Mouse (Mus musculus) CH12.LX (cell line): ENCODE measurements around the gene Col27a1. TPM values are rescaled to one million over a fixed set of nuclear protein-coding genes. Genes with fewer than 3 reads are reported as not detected.

Source experiments
- DNase-seq: peaks from one replicate; pipeline ENCODE4 v3.0.0-alpha.2; 2013; ENCODE audit errors: extremely low read depth
- H3K27ac ChIP-seq: 2 replicates; pipeline ENCODE4 v1.5.1; 2012; ENCODE audit warnings: low read depth, mild to moderate bottlenecking, control low read depth, moderate library complexity; ENCODE audit not compliant: insufficient read depth
- H3K27me3 ChIP-seq: replicated peaks from 2 replicates; pipeline ENCODE3; 2012; ENCODE audit warnings: inconsistent platforms
- H3K36me3 ChIP-seq, 2 experiments: replicated peaks in 1 of 2; 2 replicates each; pipeline versions ENCODE3 to v1.6.1; 2012; ENCODE audit warnings: inconsistent platforms in 1 of 2, low read length in 1 of 2, mild to moderate bottlenecking in 1 of 2, mixed read lengths in 1 of 2, moderate library complexity in 1 of 2; ENCODE audit not compliant: control insufficient read depth in 1 of 2, insufficient read depth in 1 of 2
- H3K4me1 ChIP-seq, 2 experiments: 2 replicates each; pipeline ENCODE4 v1.6.1; 2012; ENCODE audit warnings: inconsistent platforms in 1 of 2, moderate library complexity in 1 of 2; ENCODE audit not compliant: insufficient read depth in 2 of 2, control insufficient read depth in 1 of 2
- H3K4me2 ChIP-seq: 2 replicates; pipeline ENCODE4 v1.6.1; 2012; ENCODE audit warnings: low read depth, mild to moderate bottlenecking, control low read depth; ENCODE audit not compliant: poor library complexity, insufficient read depth, severe bottlenecking
- H3K4me3 ChIP-seq, 3 experiments: fragments of 150-350 bp in 1 of 3; sonication (generic) in 1 of 3; replicated peaks in 1 of 3; 2 replicates each; pipeline versions ENCODE3 to v1.5.1; 2011 to 2012; ENCODE audit warnings: low read depth in 2 of 3, low read length in 2 of 3, mild to moderate bottlenecking in 2 of 3, moderate library complexity in 2 of 3, control low read depth in 1 of 3, improper control_type of control experiment in 1 of 3, inconsistent platforms in 1 of 3, mixed read lengths in 1 of 3; ENCODE audit not compliant: poor library complexity in 1 of 3
- H3K79me2 ChIP-seq: replicated peaks from 2 replicates; pipeline ENCODE4 v1.6.1; 2012; ENCODE audit warnings: mild to moderate bottlenecking, moderate library complexity; ENCODE audit not compliant: control insufficient read depth, poor library complexity, insufficient read depth, severe bottlenecking; ENCODE audit errors: extremely low read depth
- H3K9ac ChIP-seq: 2 replicates; pipeline ENCODE4 v1.6.1; 2012; ENCODE audit warnings: low read depth, mild to moderate bottlenecking, control low read depth, moderate library complexity; ENCODE audit not compliant: insufficient read depth
- H3K9me3 ChIP-seq: replicated peaks from 2 replicates; pipeline ENCODE3; 2012; ENCODE audit warnings: low read length, inconsistent platforms, mixed read lengths
- CTCF ChIP-seq, 2 experiments: IDR thresholded peaks in 1 of 2; conservative IDR thresholded peaks in 1 of 2; 2 replicates each; pipeline ENCODE4 v1.5.1; 2011 to 2012; ENCODE audit warnings: low read depth in 2 of 2, low read length in 2 of 2, improper control_type of control experiment in 1 of 2, inconsistent platforms in 1 of 2, mild to moderate bottlenecking in 1 of 2, moderate library complexity in 1 of 2
- JUN ChIP-seq: IDR thresholded peaks from 2 replicates; pipeline ENCODE4 v1.6.1; 2011; ENCODE audit warnings: low read depth, mild to moderate bottlenecking, low read length, improper control_type of control experiment, moderate library complexity; ENCODE audit not compliant: insufficient read depth
- JUND ChIP-seq: conservative IDR thresholded peaks from 2 replicates; pipeline ENCODE4 v1.6.1; 2011; ENCODE audit warnings: low read depth, low read length, improper control_type of control experiment
- MAFK ChIP-seq: IDR thresholded peaks from 2 replicates; pipeline ENCODE4 v1.6.1; 2011; ENCODE audit warnings: low read length, improper control_type of control experiment; ENCODE audit not compliant: insufficient replicate concordance
- MEF2A ChIP-seq: IDR thresholded peaks from 2 replicates; pipeline ENCODE4 v1.6.1; 2014; ENCODE audit warnings: low read depth, mild to moderate bottlenecking, inconsistent platforms, low read length, improper control_type of control experiment, borderline replicate concordance
- MXI1 ChIP-seq: IDR thresholded peaks from 2 replicates; pipeline ENCODE4 v1.6.1; 2011; ENCODE audit warnings: mild to moderate bottlenecking, low read depth, low read length, improper control_type of control experiment
- MYC ChIP-seq: IDR thresholded peaks from 2 replicates; pipeline ENCODE4 v1.6.1; 2011; ENCODE audit warnings: low read depth, mild to moderate bottlenecking, improper control_type of control experiment, low read length
- POLR2AphosphoS2 ChIP-seq: IDR thresholded peaks from 2 replicates; pipeline ENCODE4 v1.6.1; 2011; ENCODE audit warnings: low read depth, low read length, improper control_type of control experiment
- RAD21 ChIP-seq: IDR thresholded peaks from 2 replicates; pipeline ENCODE4 v1.6.1; 2011; ENCODE audit warnings: low read depth, mild to moderate bottlenecking, low read length, improper control_type of control experiment, moderate library complexity
- RCOR1 ChIP-seq: conservative IDR thresholded peaks from 2 replicates; pipeline ENCODE4 v1.6.1; 2012; ENCODE audit warnings: low read depth, mild to moderate bottlenecking, inconsistent platforms, low read length, improper control_type of control experiment
- SMC3 ChIP-seq: IDR thresholded peaks from 2 replicates; pipeline ENCODE4 v1.6.1; 2011; ENCODE audit warnings: low read depth, low read length, improper control_type of control experiment
- TBP ChIP-seq: conservative IDR thresholded peaks from 2 replicates; pipeline ENCODE4 v1.6.1; 2011; ENCODE audit warnings: low read depth, low read length, improper control_type of control experiment
- ZNF384 ChIP-seq: IDR thresholded peaks from 2 replicates; pipeline ENCODE4 v1.6.1; 2012; ENCODE audit warnings: low read depth, low read length, improper control_type of control experiment, inconsistent platforms
- dilution Hi-C: fragments of 300-500 bp; cut with MboI; formaldehyde crosslinking; loops from 2 replicates; pipeline ENCODE4 v1.14.3; 2020; ENCODE audit warnings: low sequenced_read_pairs; ENCODE audit not compliant: extremely low pct_unique_long_range_greater_than_20kb, extremely low pct_ligation_motif_present
- in situ Hi-C: fragments of 300-500 bp; cut with MboI; formaldehyde crosslinking; loops from 3 replicates; pipeline ENCODE4 v1.14.3; 2019; ENCODE audit warnings: low sequenced_read_pairs, low pct_ligation_motif_present, low pct_unique_long_range_greater_than_20kb, mixed read lengths
- polyA plus RNA-seq: library from polyadenylated mRNA; unstranded; fragments of >175 nt; gene quantifications from 2 replicates; pipeline ENCODE4 v1.2.1, GENCODE M21; 2012; ENCODE audit warnings: low read depth; ENCODE audit not compliant: insufficient read length
- total RNA-seq, 2 experiments: library from RNA; depleted of rRNA; stranded (reverse); fragments of 300-350 nt in 1 of 2; fragments of >200 nt in 1 of 2; gene quantifications; 2 replicates each; pipeline ENCODE4 v1.2.3; 2012 to 2014

Gene Col27a1
- total and polyA plus RNA-seq, 3 experiments = 0.04 to 0.05 TPM; not detected in 1

DNA sequence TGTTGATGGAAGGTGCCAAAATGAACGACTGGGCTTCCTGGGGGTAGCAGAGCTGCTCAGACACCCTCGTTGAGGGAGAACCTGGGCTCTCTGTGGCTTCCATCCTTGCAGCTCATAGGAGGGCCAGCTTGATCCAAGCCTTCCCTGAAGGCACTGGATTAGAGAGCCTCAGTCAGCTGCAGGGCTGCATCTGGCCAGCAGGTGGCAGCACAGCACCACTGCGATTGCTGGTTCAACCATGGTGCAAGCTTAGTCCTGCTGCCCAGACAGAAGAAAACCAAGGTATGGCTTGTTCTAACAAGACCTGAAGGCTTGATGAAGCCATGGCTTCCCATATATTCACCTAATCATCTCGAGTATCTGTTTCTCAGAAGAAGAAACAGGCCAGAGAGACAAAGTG is 154.8 kb downstream of the Col27a1 start (continued):
- TF ChIP-seq RCOR1 = no peak
- no peak for TF ChIP-seq JUND
- no peak for TF ChIP-seq MYC
- no peak for TF ChIP-seq ZNF384
- TF ChIP-seq MXI1 = no peak
- TF ChIP-seq, all 38 proteins: peak for 8

DNA sequence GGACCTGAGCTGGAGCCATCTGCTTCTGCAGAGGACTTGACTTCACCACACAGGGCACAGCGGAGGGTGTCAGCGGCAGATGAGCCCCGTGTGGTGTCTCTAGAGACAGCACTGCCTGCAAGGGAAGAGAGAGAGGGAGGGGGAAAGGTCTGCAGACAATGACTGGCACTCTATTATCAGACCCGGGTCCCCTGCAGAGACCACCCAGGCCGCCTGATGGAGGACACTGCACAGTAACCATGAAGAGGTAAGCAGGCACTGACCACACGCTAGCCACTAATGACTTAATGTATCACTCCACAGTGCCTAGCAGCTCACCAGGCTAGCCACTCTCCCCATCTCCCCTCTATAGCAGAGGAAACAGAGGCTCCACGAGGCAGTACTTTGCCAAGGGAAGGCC is 157.1 kb downstream of the Col27a1 start:
- Histone ChIP-seq H3K27ac (no peak overlapping the region), H3K9me3 (peaks cover 1% of the 10 kb centered on the region), H3K4me2 (no peak overlapping the region), H3K79me2 (no peaks in the 10 kb centered on the region), H3K4me1 (peaks cover 7 to 32% of the 10 kb centered on the region in 2 experiments), H3K9ac (no peak overlapping the region), H3K36me3 (peaks cover 93 to 96% of the 10 kb centered on the region in 2 experiments), H3K27me3 (no peaks in the 10 kb centered on the region), H3K4me3 (no peak overlapping the region)
- dilution Hi-C loops (no loop called here), in situ Hi-C loops (loop anchor here (5.0 kb wide), 1 partner anchor 36 kb away; no protein-coding TSS in a partner anchor)
- TF ChIP-seq JUN (no peak), TBP (no peak), MXI1 (no peak), MAFK (no peak), POLR2AphosphoS2 (no peak)
- no peak for DNase-seq

DNA sequence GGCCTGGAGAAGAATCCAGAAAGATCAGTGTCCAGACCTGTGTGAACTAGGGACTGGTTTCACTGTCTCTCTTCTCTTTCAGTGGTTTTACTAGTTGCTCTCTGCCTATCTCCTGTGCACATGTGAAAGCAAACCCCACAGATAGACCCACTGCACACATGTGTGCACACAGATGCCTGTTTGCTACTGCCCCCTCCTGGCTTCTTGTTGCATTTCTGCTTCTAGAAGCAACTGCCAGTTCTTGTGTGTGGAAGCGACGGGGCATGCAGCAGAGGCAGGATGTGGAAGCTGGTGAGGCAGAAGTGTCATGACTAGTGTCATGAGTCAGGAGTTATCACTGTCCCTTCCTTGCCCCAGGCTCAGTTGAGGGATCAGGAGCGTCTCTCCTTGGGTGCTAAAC is 158.1 kb downstream of the Col27a1 start:
- dilution Hi-C loops (no loop called here), in situ Hi-C loops (loop anchor here (5.0 kb wide), 1 partner anchor 35 kb away; no protein-coding TSS in a partner anchor)
- H3K36me3 ChIP-seq = peaks cover 95 to 99% of the 10 kb centered on the region in 2 experiments
- H3K9ac ChIP-seq = no peak overlapping the region
- H3K27ac ChIP-seq = no peak overlapping the region
- DNase-seq = peak; percentile 86
- H3K27me3 ChIP-seq = no peaks in the 10 kb centered on the region
- no peak overlapping the region for H3K4me2 ChIP-seq
- peaks cover 1% of the 10 kb centered on the region for H3K9me3 ChIP-seq
- H3K79me2 ChIP-seq = 0 out of 2 replicates have a peak, but pooled peaks cover 2% of the 10 kb centered on the region
- TF ChIP-seq RAD21 (peak; percentile 38), CTCF (conservative IDR thresholded peaks at IDR 0.05 in 1 of 2, IDR thresholded peaks at IDR 0.05 in 1 of 2; ENCODE audit: low read depth in 2 of 2, low read length in 2 of 2) (peak; percentile 33 to 70; a peak in 3 of 4 replicates), SMC3 (peak; percentile 51), MYC (0 out of 2 replicates have a peak, but pooled peaks have one; percentile 44), MEF2A (no peak)
- TF ChIP-seq, all 38 proteins: peak for 4
- Histone ChIP-seq H3K4me3 (no peak overlapping the region), H3K4me1 (peaks cover 0 to 24% of the 10 kb centered on the region in 2 experiments; a peak in 2 of 4 replicates)
